Mouse (Mus musculus) thymus, adult 2 months (tissue): Measurements from ENCODE around the gene Ogg1.

Experiments used
- CTCF ChIP-seq: fragments of 200-500 bp; IDR thresholded peaks from 2 replicates; pipeline ENCODE4 v1.5.1; 2012; ENCODE audit warnings: mild to moderate bottlenecking, control low read depth, low read length, moderate library complexity, borderline replicate concordance; ENCODE audit not compliant: control insufficient read depth, poor library complexity, insufficient read depth; ENCODE audit errors: extremely low read depth
- POLR2A ChIP-seq: fragments of 200-500 bp; IDR thresholded peaks from 2 replicates; pipeline ENCODE4 v1.6.1; 2012; ENCODE audit warnings: mild to moderate bottlenecking, low read length, control low read depth, moderate library complexity; ENCODE audit not compliant: control insufficient read depth, poor library complexity, insufficient read depth; ENCODE audit errors: extremely low read depth

DNA sequence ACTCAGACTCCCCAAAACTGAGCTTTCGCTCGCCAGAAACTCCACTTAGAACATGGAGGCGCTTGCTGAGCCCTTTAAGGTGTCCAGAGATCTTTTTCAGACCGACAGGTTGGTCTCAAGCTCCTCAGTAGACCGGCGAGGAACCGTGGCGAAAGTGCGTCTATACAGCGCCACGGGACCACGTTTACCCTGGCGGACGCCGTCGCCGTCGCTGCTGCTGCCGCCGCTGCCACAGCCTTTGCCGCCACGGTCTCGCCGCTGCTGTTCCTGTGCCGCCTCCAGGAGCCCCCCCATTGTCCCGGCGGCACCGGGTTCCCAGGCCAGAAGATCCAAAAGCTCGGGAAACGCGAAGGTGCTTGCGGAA, 19.8 kb upstream of the Ogg1 start, which contains the start of gene Brpf1:
- no peak for TF ChIP-seq CTCF
- TF ChIP-seq POLR2A, result no peak
